Mouse (Mus musculus): ENCODE measurements around the gene Relb. TPM values are rescaled to one million over a fixed set of nuclear protein-coding genes. Genes with fewer than 3 reads are reported as not detected.

The Relb gene
- total RNA-seq, 2 experiments from 2014 or later: 6.7 to 11.0 TPM

GRCm38 (mm10) chr7:19586269-19586668 lies 43.0 kb downstream of the Relb start:
- DNase-seq (ENCODE audit: low spot score): no peak

- no peak for DNase-seq (ENCODE audit: low spot score)
These were observed 48.6 kb downstream of the Relb start for GRCm38 (mm10) chr7:19580634-19581033.

- DNase-seq (ENCODE audit: low spot score): no peak
These were observed 49.5 kb downstream of the Relb start for GRCm38 (mm10) chr7:19579751-19580150.

GRCm38 (mm10) chr7:19578436-19578835 lies 50.8 kb downstream of the Relb start:
- DNase-seq (ENCODE audit: low spot score): no peak

GRCm38 (mm10) chr7:19577877-19578414 lies 51.3 kb downstream of the Relb start:
- DNase-seq (ENCODE audit: low spot score): peak; percentile 22

- DNase-seq (ENCODE audit: low spot score): peak; percentile 21
These were observed 51.9 kb downstream of the Relb start, which contains the start of the genes Zfp296 and Gemin7 for GRCm38 (mm10) chr7:19577141-19577852. TSS of gene Zfp296 (plus strand) at chr7:19577287. TSS of gene Gemin7 (minus strand) at chr7:19577595.

- DNase-seq (ENCODE audit: low spot score): no peak
These were observed 53.7 kb downstream of the Relb start for GRCm38 (mm10) chr7:19575559-19575958.

- DNase-seq (ENCODE audit: low spot score): no peak
These were observed 55.5 kb downstream of the Relb start for GRCm38 (mm10) chr7:19573776-19574140.

- DNase-seq (ENCODE audit: low spot score): peak; percentile 80
These were observed 56.1 kb downstream of the Relb start for GRCm38 (mm10) chr7:19572926-19573775.

GRCm38 (mm10) chr7:19569647-19570046 lies 59.6 kb downstream of the Relb start:
- no peak for DNase-seq (ENCODE audit: low spot score)

GRCm38 (mm10) chr7:19567426-19567825 lies 61.8 kb downstream of the Relb start:
- no peak for DNase-seq (ENCODE audit: low spot score)

GRCm38 (mm10) chr7:19565803-19566202 lies 63.4 kb downstream of the Relb start:
- no peak for DNase-seq (ENCODE audit: low spot score)

GRCm38 (mm10) chr7:19564455-19564854 lies 64.8 kb downstream of the Relb start:
- no peak for DNase-seq (ENCODE audit: low spot score)

- DNase-seq (ENCODE audit: low spot score): no peak
These were observed 65.4 kb downstream of the Relb start for GRCm38 (mm10) chr7:19563884-19564283.

GRCm38 (mm10) chr7:19562643-19563410 lies 66.4 kb downstream of the Relb start, which contains the start of gene Ppp1r37:
TSS of gene Ppp1r37 (minus strand) at chr7:19563076.
- no peak for DNase-seq (ENCODE audit: low spot score)

- DNase-seq (ENCODE audit: low spot score): peak; percentile 89
These were observed 67.2 kb downstream of the Relb start for GRCm38 (mm10) chr7:19561765-19562642.

GRCm38 (mm10) chr7:19561431-19561764 lies 67.8 kb downstream of the Relb start:
- DNase-seq (ENCODE audit: low spot score): no peak

GRCm38 (mm10) chr7:19560491-19561260 lies 68.6 kb downstream of the Relb start:
- DNase-seq (ENCODE audit: low spot score): no peak

- no peak for DNase-seq (ENCODE audit: low spot score)
These were observed 70.3 kb downstream of the Relb start for GRCm38 (mm10) chr7:19558965-19559364.

Data from gastrocnemius, adult 18-20 months (tissue).